Mouse (Mus musculus) megakaryocyte, embryonic 14.5 days (primary cell): ENCODE measurements around the gene Dzip3.

Experiments used
- FLI1 ChIP-seq: IDR thresholded peaks from 2 replicates; pipeline ENCODE4 v1.6.1; 2012; ENCODE audit warnings: low read length, inconsistent platforms, mixed read lengths
- GATA1 ChIP-seq: IDR thresholded peaks from 3 replicates; pipeline ENCODE4 v1.6.1; 2012; ENCODE audit warnings: mixed read lengths, low read length, inconsistent platforms, borderline replicate concordance

GRCm38 (mm10) chr16:49040554-49041221 lies 46.7 kb upstream of the Dzip3 start:
- no peak for TF ChIP-seq GATA1
- TF ChIP-seq FLI1: no peak
